Mouse (Mus musculus) limb, embryonic 12.5 days (tissue): ENCODE data around the gene Tab1. TPM values are rescaled to one million over a fixed set of nuclear protein-coding genes. Genes with fewer than 3 reads are reported as not detected.
A peak's percentile ranks its signal among the peaks of the same experiment; 100 is the strongest.

Source experiments
- ATAC-seq: fragments of 200-750 bp; cut with Nextera tagmentation; 2 replicates; pipeline ENCODE4 v1.8.0; 2017; ENCODE audit warnings: low read depth, moderate TSS enrichment; ENCODE audit not compliant: insufficient number of reproducible peaks, insufficient read depth, low FRiP score, low TSS enrichment
- H3K27ac ChIP-seq: fragments of 300-500 bp; sonication (generic); 2 replicates; pipeline ENCODE4 v1.5.1; 2016; ENCODE audit warnings: mild to moderate bottlenecking, moderate library complexity
- H3K27me3 ChIP-seq: fragments of 300-500 bp; sonication (generic); 2 replicates; pipeline ENCODE4 v1.6.1; 2016; ENCODE audit warnings: mild to moderate bottlenecking, moderate library complexity
- H3K36me3 ChIP-seq: fragments of 300-500 bp; sonication (generic); 2 replicates; pipeline ENCODE4 v1.6.1; 2016; ENCODE audit warnings: mild to moderate bottlenecking, moderate library complexity
- H3K4me1 ChIP-seq: fragments of 300-500 bp; sonication (generic); replicated peaks from 2 replicates; pipeline ENCODE4 v1.6.1; 2016
- H3K4me2 ChIP-seq: fragments of 300-500 bp; sonication (generic); 2 replicates; pipeline ENCODE4 v1.6.1; 2016; ENCODE audit warnings: mild to moderate bottlenecking, moderate library complexity
- H3K4me3 ChIP-seq: fragments of 300-500 bp; sonication (generic); replicated peaks from 2 replicates; pipeline ENCODE4 v1.5.1; 2016; ENCODE audit warnings: mild to moderate bottlenecking
- H3K9ac ChIP-seq: fragments of 300-500 bp; sonication (generic); replicated peaks from 2 replicates; pipeline ENCODE4 v1.6.1; 2016; ENCODE audit warnings: mild to moderate bottlenecking, moderate library complexity
- H3K9me3 ChIP-seq: fragments of 300-500 bp; sonication (generic); 2 replicates; pipeline ENCODE4 v1.6.1; 2016; ENCODE audit warnings: mild to moderate bottlenecking, moderate library complexity
- WGBS: fragments of 180-500 bp; shearing (Covaris S2); methylation state at CpG from one replicate; pipeline ENCODE4 v1.1.7; 2016; 5-methylcytosine and 5-hydroxymethylcytosine counted together
- polyA plus RNA-seq: library from polyadenylated mRNA; unstranded; fragments of >200 nt; fragmentation: Nextera tagmentation; extraction: Ambion mirVana; gene quantifications from 2 replicates; pipeline ENCODE4 v1.2.1, GENCODE M21; 2016

Tab1 gene
- polyA plus RNA-seq: 49.2 and 49.3 TPM in 2 replicates

GRCm38 (mm10) chr15:80132993-80133586 lies at the start of gene Tab1:
Gene Tab1, plus strand, starts transcription at chr15:80133127.
- peak; percentile 95 for ATAC-seq
- WGBS: under 1% methylated on average over 59 of the region's 59 CpGs
- 0 out of 2 replicates have a peak, but pooled peaks cover 3% of the 10 kb centered on the region for H3K9me3 ChIP-seq
- H3K4me2 ChIP-seq: peak within 1 kb of the TSS; percentile 84
- H3K4me3 ChIP-seq: peak within 1 kb of the TSS; percentile 72
- H3K27ac ChIP-seq: peak within 1 kb of the TSS; percentile 100
- H3K4me1 ChIP-seq: peaks cover 12% of the 10 kb centered on the region
- peaks cover 18% of the 10 kb centered on the region for H3K36me3 ChIP-seq
- peak within 1 kb of the TSS; percentile 89 for H3K9ac ChIP-seq
- H3K27me3 ChIP-seq: no peaks in the 10 kb centered on the region

- Histone ChIP-seq H3K4me3 (peak overlapping the region; percentile 82), H3K27me3 (no peaks in the 10 kb centered on the region), H3K36me3 (peaks cover 42% of the 10 kb centered on the region), H3K9ac (peak overlapping the region; percentile 94), H3K27ac (peak overlapping the region; percentile 93), H3K4me1 (peaks cover 24% of the 10 kb centered on the region), H3K4me2 (peak overlapping the region; percentile 89), H3K9me3 (peaks cover 4% of the 10 kb centered on the region; the same call in 1 of the 2 replicates)
- peak; percentile 92 for ATAC-seq
- WGBS: under 1% methylated on average over 30 of the region's 30 CpGs
Measured at GRCm38 (mm10) chr15:80083276-80083731, 49.6 kb upstream of the Tab1 start.

- H3K9me3 ChIP-seq: peaks cover 4% of the 10 kb centered on the region; the same call in 1 of the 2 replicates
- H3K36me3 ChIP-seq: peaks cover 37% of the 10 kb centered on the region
- peaks cover 24% of the 10 kb centered on the region for H3K4me1 ChIP-seq
- no peaks in the 10 kb centered on the region for H3K27me3 ChIP-seq
- H3K4me3 ChIP-seq: peak overlapping the region; percentile 82
- peak overlapping the region; percentile 61 for H3K9ac ChIP-seq
- peak overlapping the region; percentile 71 for H3K4me2 ChIP-seq
- 1% methylated on average over 12 of the region's 12 CpGs for WGBS
- ATAC-seq: no peak; the same call in 1 of the 2 replicates
- peak overlapping the region; percentile 92 for H3K27ac ChIP-seq
Measured at GRCm38 (mm10) chr15:80083740-80084139, 49.2 kb upstream of the Tab1 start.

- Histone ChIP-seq H3K4me2 (no peak overlapping the region), H3K4me3 (no peak overlapping the region), H3K4me1 (peaks cover 20% of the 10 kb centered on the region), H3K27ac (no peak overlapping the region), H3K9me3 (peaks cover 4% of the 10 kb centered on the region; the same call in 1 of the 2 replicates), H3K36me3 (no peaks in the 10 kb centered on the region), H3K27me3 (peaks cover 35% of the 10 kb centered on the region), H3K9ac (no peak overlapping the region)
- no peak for ATAC-seq
- WGBS: 86% methylated on average over 9 of the region's 9 CpGs
Measured at GRCm38 (mm10) chr15:80087406-80088012, 45.4 kb upstream of the Tab1 start.

GRCm38 (mm10) chr15:80088637-80089036 lies 44.3 kb upstream of the Tab1 start:
- H3K4me1 ChIP-seq: peaks cover 23% of the 10 kb centered on the region
- no peak overlapping the region for H3K9ac ChIP-seq
- H3K36me3 ChIP-seq: no peaks in the 10 kb centered on the region
- 35% methylated on average over 4 of the region's 4 CpGs for WGBS
- no peak overlapping the region for H3K4me2 ChIP-seq
- peaks cover 4% of the 10 kb centered on the region; the same call in 1 of the 2 replicates for H3K9me3 ChIP-seq
- no peak for ATAC-seq
- H3K27ac ChIP-seq: no peak overlapping the region
- no peak overlapping the region for H3K4me3 ChIP-seq
- peaks cover 46% of the 10 kb centered on the region for H3K27me3 ChIP-seq

- peaks cover 4% of the 10 kb centered on the region; the same call in 1 of the 2 replicates for H3K9me3 ChIP-seq
- peaks cover 58% of the 10 kb centered on the region for H3K27me3 ChIP-seq
- H3K4me1 ChIP-seq: peaks cover 23% of the 10 kb centered on the region
- no peaks in the 10 kb centered on the region for H3K36me3 ChIP-seq
- H3K4me2 ChIP-seq: no peak overlapping the region
- 74% methylated on average over 11 of the region's 11 CpGs for WGBS
- H3K4me3 ChIP-seq: peak overlapping the region; percentile 61; the same call in 1 of the 2 replicates
- no peak overlapping the region for H3K27ac ChIP-seq
- no peak for ATAC-seq
- H3K9ac ChIP-seq: no peak overlapping the region
Measured at GRCm38 (mm10) chr15:80090155-80090554, 42.8 kb upstream of the Tab1 start.

GRCm38 (mm10) chr15:80090741-80091120 lies 42.2 kb upstream of the Tab1 start:
- Histone ChIP-seq H3K4me3 (peak overlapping the region; percentile 61), H3K4me1 (peaks cover 23% of the 10 kb centered on the region), H3K27me3 (peaks cover 63% of the 10 kb centered on the region), H3K9me3 (peaks cover 4% of the 10 kb centered on the region; the same call in 1 of the 2 replicates), H3K27ac (no peak overlapping the region), H3K36me3 (no peaks in the 10 kb centered on the region), H3K4me2 (peak overlapping the region; percentile 97), H3K9ac (peak overlapping the region; percentile 65)
- WGBS: 2% methylated on average over 17 of the region's 17 CpGs
- ATAC-seq: 0 out of 2 replicates have a peak, but pooled peaks have one; percentile 43

GRCm38 (mm10) chr15:80091121-80091955 lies 41.6 kb upstream of the Tab1 start, which contains the start of the genes Syngr1 and Rpl3:
Gene Syngr1, plus strand, starts transcription at chr15:80091334.
Gene Rpl3, minus strand, starts transcription at chr15:80091868.
- no peak within 1 kb of the TSS for H3K27ac ChIP-seq
- H3K4me1 ChIP-seq: peaks cover 23% of the 10 kb centered on the region
- peak within 1 kb of the TSS; percentile 61 for H3K4me3 ChIP-seq
- H3K9ac ChIP-seq: peak within 1 kb of the TSS; percentile 65
- ATAC-seq: peak; percentile 35; the same call in 1 of the 2 replicates
- H3K27me3 ChIP-seq: peaks cover 69% of the 10 kb centered on the region
- H3K9me3 ChIP-seq: peaks cover 3% of the 10 kb centered on the region; the same call in 1 of the 2 replicates
- peak within 1 kb of the TSS; percentile 97 for H3K4me2 ChIP-seq
- WGBS: 2% methylated on average over 83 of the region's 86 CpGs
- no peaks in the 10 kb centered on the region for H3K36me3 ChIP-seq

- Histone ChIP-seq H3K27ac (no peak overlapping the region), H3K9ac (no peak overlapping the region), H3K4me3 (peak overlapping the region; percentile 61), H3K4me1 (peaks cover 27% of the 10 kb centered on the region), H3K4me2 (peak overlapping the region; percentile 97), H3K9me3 (no peaks in the 10 kb centered on the region), H3K27me3 (peaks cover 72% of the 10 kb centered on the region), H3K36me3 (no peaks in the 10 kb centered on the region)
- WGBS: 18% methylated on average over 7 of the region's 7 CpGs
- 0 out of 2 replicates have a peak, but pooled peaks have one; percentile 12 for ATAC-seq
Measured at GRCm38 (mm10) chr15:80092041-80092441, 40.9 kb upstream of the Tab1 start.

- Histone ChIP-seq H3K9me3 (no peaks in the 10 kb centered on the region), H3K4me2 (no peak overlapping the region), H3K27me3 (peaks cover 75% of the 10 kb centered on the region), H3K9ac (no peak overlapping the region), H3K27ac (no peak overlapping the region), H3K4me1 (peaks cover 33% of the 10 kb centered on the region), H3K36me3 (no peaks in the 10 kb centered on the region), H3K4me3 (0 out of 2 replicates have a peak overlapping the region, but pooled peaks have one; percentile 61)
- WGBS: 12% methylated on average over 8 of the region's 8 CpGs
- ATAC-seq: no peak
Measured at GRCm38 (mm10) chr15:80092599-80092998, 40.3 kb upstream of the Tab1 start.
